Mouse (Mus musculus) heart, postnatal 0 days (tissue): ENCODE measurements around the gene Fgfr1op2.

Experiments used
- CTCF ChIP-seq: IDR thresholded peaks from 2 replicates; pipeline ENCODE4 v1.5.1; 2016; ENCODE audit warnings: antibody characterized with exemption, control low read depth, low read depth
- EP300 ChIP-seq: IDR thresholded peaks from 2 replicates; pipeline ENCODE4 v1.6.1; 2016; ENCODE audit warnings: antibody characterized with exemption, low read depth

GRCm38 (mm10) chr6:146578111-146578531 is 1.1 kb downstream of the Fgfr1op2 start:
- TF ChIP-seq CTCF (no peak), EP300 (no peak)
